Mouse (Mus musculus) left cerebral cortex, postnatal 36 days (tissue): ENCODE measurements at regions not wholly inside any gene's neighbourhood (a gene's known extent, or its start where the extent isn't known, plus 50 kb on each side); places are given as distances from the start of the nearest gene placed in this dataset.

Experiments used
- DNase-seq, 2 experiments: peaks; one replicate each; pipeline ENCODE4 v3.0.0; 2021 to 2022; ENCODE audit warnings: low spot score in 2 of 2, mixed read lengths in 1 of 2
- intact Hi-C: fragments of 180-260 bp; cut with DNase I; formaldehyde crosslinking; loops from one replicate; pipeline ENCODE4 v1.15.1; 2025

DNA sequence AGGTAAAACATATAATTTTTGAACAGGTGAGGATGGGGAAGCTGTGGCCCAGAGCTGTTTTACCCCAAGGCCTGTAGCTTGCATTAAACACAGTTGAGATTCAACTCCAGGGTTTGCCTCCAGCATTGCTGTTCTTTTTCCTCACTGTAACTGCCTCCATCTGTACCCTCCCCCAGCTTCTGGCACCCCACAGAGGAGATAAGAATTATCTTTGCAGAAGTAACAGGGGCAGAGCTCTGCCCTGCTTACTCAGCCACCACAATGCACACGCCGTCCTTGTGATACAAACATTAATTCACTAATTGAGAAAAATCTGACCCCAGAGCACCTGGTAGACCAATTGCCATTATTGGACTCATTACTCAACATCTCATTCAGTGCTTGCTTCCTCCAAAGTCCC lies 68.3 kb upstream of the Gpr139 start:
- no peak for DNase-seq
- intact Hi-C loops = no loop called here

GRCm38 (mm10) chr7:119251679-119252078 lies 67.3 kb upstream of the Gpr139 start:
- DNase-seq = no peak
- intact Hi-C loops = no loop called here

GRCm38 (mm10) chr7:119250381-119250780 lies 66.0 kb upstream of the Gpr139 start:
- no peak for DNase-seq
- intact Hi-C loops = no loop called here

- intact Hi-C loops = no loop called here
- DNase-seq = no peak
Measured at GRCm38 (mm10) chr7:119244785-119245184, 60.4 kb upstream of the Gpr139 start.

DNA sequence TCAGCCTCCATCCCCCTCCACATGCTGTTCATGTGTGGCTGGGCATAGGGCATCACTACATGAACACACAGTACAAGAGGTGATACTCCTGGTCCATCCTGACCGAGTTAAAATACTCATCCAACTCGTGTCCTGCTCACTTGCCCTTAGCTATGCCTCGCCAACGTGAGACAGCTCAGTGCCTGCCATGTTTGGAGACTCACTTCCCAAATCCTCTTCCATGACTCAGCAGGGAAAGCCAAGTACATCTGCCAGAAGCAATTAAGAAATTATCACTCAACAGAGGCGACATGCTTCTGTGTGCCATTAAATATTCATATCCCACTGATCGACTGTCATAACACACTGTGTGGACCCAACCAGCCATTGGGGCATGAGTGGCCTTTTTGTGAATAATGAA lies 51.9 kb upstream of the Gpr139 start:
- no peak for DNase-seq
- intact Hi-C loops = no loop called here
